Mouse (Mus musculus): ENCODE results near the gene Cdkn1a.

GRCm38 (mm10) chr17:29081618-29082381 lies 9.0 kb upstream of the Cdkn1a start:
- TF ChIP-seq POLR2A (IDR thresholded peaks at IDR 0.05; ENCODE audit: insufficient read depth, low read depth, low read length) = no peak
- TF ChIP-seq CTCF (IDR thresholded peaks at IDR 0.05) = no peak
- no peak for TF ChIP-seq EP300 (IDR thresholded peaks at IDR 0.05; ENCODE audit: insufficient read depth, low read depth, low read length)
